Mouse (Mus musculus): Measurements from ENCODE around the gene Dynlt1f. TPM values are rescaled to one million over a fixed set of nuclear protein-coding genes. Genes with fewer than 3 reads are reported as not detected.
"Not testable (repeated sequence)": the region's sequence is repeated elsewhere in the genome, so short reads cannot be mapped to it uniquely, and the experiment has no call there.

The Dynlt1f gene
- total RNA-seq, 4 experiments from 2014 or later = 39.0 to 46.3 (median 41.0) TPM

- not testable (repeated sequence) for DNase-seq (ENCODE audit: low spot score in 2 of 2)
Observed at GRCm38 (mm10) chr17:6661093-6661816, 5.6 kb upstream of the Dynlt1f start.

GRCm38 (mm10) chr17:6660589-6660988, 4.9 kb upstream of the Dynlt1f start:
- not testable (repeated sequence) for DNase-seq (ENCODE audit: low spot score in 2 of 2)

GRCm38 (mm10) chr17:6658801-6659200, 3.1 kb upstream of the Dynlt1f start, which contains the start of gene Sytl3:
TSS of gene Sytl3 (plus strand) at chr17:6659093.
- not testable (repeated sequence) for DNase-seq (ENCODE audit: low spot score in 2 of 2)

GRCm38 (mm10) chr17:6656471-6656870, 771 bp upstream of the Dynlt1f start:
- DNase-seq (ENCODE audit: low spot score in 2 of 2) = not testable (repeated sequence)

GRCm38 (mm10) chr17:6655087-6655511, 601 bp downstream of the Dynlt1f start:
- not testable (repeated sequence) for DNase-seq (ENCODE audit: low spot score in 2 of 2)

- not testable (repeated sequence) for DNase-seq (ENCODE audit: low spot score in 2 of 2)
Observed at GRCm38 (mm10) chr17:6653341-6653946, 2.3 kb downstream of the Dynlt1f start.

GRCm38 (mm10) chr17:6650904-6651565, 4.7 kb downstream of the Dynlt1f start:
- not testable (repeated sequence) for DNase-seq (ENCODE audit: low spot score in 2 of 2)

- DNase-seq (ENCODE audit: low spot score in 2 of 2) = not testable (repeated sequence)
Observed at GRCm38 (mm10) chr17:6647452-6647851, 8.2 kb downstream of the Dynlt1f start.

GRCm38 (mm10) chr17:6646841-6647240, 8.9 kb downstream of the Dynlt1f start:
- DNase-seq (ENCODE audit: low spot score in 2 of 2) = not testable (repeated sequence)

- not testable (repeated sequence) for DNase-seq (ENCODE audit: low spot score in 2 of 2)
Observed at GRCm38 (mm10) chr17:6645668-6646067, 10.0 kb downstream of the Dynlt1f start.

- not testable (repeated sequence) for DNase-seq (ENCODE audit: low spot score in 2 of 2)
Observed at GRCm38 (mm10) chr17:6644673-6645072, 11.0 kb downstream of the Dynlt1f start.

GRCm38 (mm10) chr17:6644210-6644609, 11.5 kb downstream of the Dynlt1f start:
- DNase-seq (ENCODE audit: low spot score in 2 of 2) = not testable (repeated sequence)

GRCm38 (mm10) chr17:6640771-6641429, 14.8 kb downstream of the Dynlt1f start:
- not testable (repeated sequence) for DNase-seq (ENCODE audit: low spot score in 2 of 2)

- not testable (repeated sequence) for DNase-seq (ENCODE audit: low spot score in 2 of 2)
Observed at GRCm38 (mm10) chr17:6640044-6640637, 15.6 kb downstream of the Dynlt1f start.

- DNase-seq (ENCODE audit: low spot score in 2 of 2) = not testable (repeated sequence)
Observed at GRCm38 (mm10) chr17:6639486-6639885, 16.2 kb downstream of the Dynlt1f start.

- not testable (repeated sequence) for DNase-seq (ENCODE audit: low spot score in 2 of 2)
Observed at GRCm38 (mm10) chr17:6638444-6638843, 17.3 kb downstream of the Dynlt1f start.

- DNase-seq (ENCODE audit: low spot score in 2 of 2) = not testable (repeated sequence)
Observed at GRCm38 (mm10) chr17:6637434-6637833, 18.3 kb downstream of the Dynlt1f start.

GRCm38 (mm10) chr17:6636861-6637260, 18.8 kb downstream of the Dynlt1f start:
- DNase-seq (ENCODE audit: low spot score in 2 of 2) = no peak

- DNase-seq (ENCODE audit: low spot score in 2 of 2) = not testable (repeated sequence)
Observed at GRCm38 (mm10) chr17:6635781-6636180, 19.9 kb downstream of the Dynlt1f start.

GRCm38 (mm10) chr17:6632850-6633249, 22.9 kb downstream of the Dynlt1f start:
- DNase-seq (ENCODE audit: low spot score in 2 of 2) = not testable (repeated sequence)

- DNase-seq (ENCODE audit: low spot score in 2 of 2) = not testable (repeated sequence)
Observed at GRCm38 (mm10) chr17:6630398-6630797, 25.3 kb downstream of the Dynlt1f start.

Data from gastrocnemius, adult 8-10 months (tissue).